Mouse (Mus musculus) regulatory T cell (primary cell): Measurements from ENCODE around the gene Peli2.

ENCODE experiments used
- in situ Hi-C: fragments of 300-600 bp; cut with MboI, MseI; formaldehyde crosslinking; loops from one replicate; pipeline ENCODE4 v1.15.1; 2025; ENCODE audit warnings: high pct_unique_total_duplicates

Gene Peli2

DNA sequence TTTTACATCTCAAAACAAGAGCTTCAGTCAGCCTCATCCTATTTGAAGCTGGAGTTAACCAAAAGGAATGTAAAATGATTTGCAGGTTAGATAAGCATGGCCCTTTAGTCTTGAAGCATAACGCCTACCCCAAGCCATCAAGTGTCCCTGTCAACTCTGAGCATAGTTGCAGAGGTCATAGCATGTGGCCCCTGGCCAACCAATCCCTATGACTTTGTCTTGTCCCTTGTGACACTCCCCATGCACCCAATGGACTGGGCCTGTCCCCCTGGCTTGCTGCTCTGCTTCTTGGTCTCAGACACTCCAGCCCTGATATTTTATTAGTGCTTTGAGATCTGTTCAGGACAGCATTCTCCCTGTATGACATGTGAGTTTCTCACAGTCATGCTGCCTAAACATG is 30.3 kb downstream of the Peli2 start:
- in situ Hi-C loops, result no loop called here

DNA sequence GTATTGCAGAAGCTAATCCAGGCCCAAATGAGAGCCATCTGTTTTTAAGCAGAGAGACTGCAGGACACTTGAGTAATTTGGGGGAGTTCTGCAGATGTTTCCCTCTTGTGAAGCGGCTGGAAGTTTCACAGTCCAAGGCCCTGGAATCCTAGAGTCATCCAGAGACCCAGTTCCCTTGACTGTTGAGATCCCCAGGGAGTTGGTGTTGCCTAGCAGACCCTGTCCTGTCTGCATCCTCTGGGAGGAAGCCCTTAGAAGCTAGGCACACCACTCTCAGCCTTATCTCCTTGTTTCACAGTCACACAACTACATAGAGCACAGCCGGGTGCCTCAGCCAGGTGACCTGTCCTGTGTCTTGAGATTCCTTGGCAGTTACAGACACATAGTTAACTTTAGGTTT is 30.9 kb downstream of the Peli2 start:
- in situ Hi-C loops, result no loop called here

- in situ Hi-C loops, result no loop called here
These were observed 32.4 kb downstream of the Peli2 start for GRCm38 (mm10) chr14:48153064-48153463.

- in situ Hi-C loops, result no loop called here
These were observed 33.4 kb downstream of the Peli2 start for GRCm38 (mm10) chr14:48153865-48154511.

DNA sequence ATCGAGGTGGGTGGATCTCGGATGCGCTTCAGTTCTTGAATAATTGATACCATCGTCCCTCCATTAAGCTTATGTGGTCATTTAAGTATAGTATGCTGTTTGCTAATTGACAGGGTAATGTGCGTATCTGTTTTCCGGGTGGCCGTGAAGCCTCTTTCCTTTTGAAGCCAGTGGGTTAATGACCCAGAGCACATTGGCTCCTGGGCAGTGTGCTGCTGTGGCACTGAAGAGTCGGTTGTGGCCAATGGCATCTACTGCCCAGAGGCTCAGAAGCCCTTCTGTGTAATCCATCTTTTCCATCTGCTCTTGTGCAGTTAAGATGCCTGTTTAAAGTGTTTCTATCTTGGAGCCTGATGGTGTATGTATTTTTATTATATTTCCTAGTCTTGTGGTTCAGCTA is 34.0 kb downstream of the Peli2 start:
- in situ Hi-C loops, result no loop called here

GRCm38 (mm10) chr14:48155153-48155552 is 34.5 kb downstream of the Peli2 start:
- in situ Hi-C loops, result no loop called here

- in situ Hi-C loops, result no loop called here
These were observed 36.5 kb downstream of the Peli2 start for GRCm38 (mm10) chr14:48157085-48157484.

DNA sequence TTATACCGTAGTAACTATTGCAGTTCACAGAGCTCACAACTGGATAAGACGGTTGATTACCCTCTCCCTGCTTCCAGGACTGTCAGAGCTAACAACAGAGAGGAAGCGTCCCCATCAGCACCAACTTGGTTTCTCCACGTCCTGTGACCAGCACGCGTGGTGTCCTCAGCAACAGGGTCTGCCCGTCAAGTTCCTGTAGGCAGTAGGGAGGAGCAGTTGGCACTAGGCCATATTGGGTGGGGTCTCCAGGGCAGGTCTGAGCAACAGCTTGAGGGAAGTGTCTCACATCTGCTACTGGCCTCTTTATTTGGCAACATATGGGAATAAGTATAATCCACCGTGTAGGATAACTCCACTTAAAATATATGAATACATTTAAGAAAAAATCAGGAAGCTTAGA is 37.2 kb downstream of the Peli2 start:
- in situ Hi-C loops, result no loop called here

DNA sequence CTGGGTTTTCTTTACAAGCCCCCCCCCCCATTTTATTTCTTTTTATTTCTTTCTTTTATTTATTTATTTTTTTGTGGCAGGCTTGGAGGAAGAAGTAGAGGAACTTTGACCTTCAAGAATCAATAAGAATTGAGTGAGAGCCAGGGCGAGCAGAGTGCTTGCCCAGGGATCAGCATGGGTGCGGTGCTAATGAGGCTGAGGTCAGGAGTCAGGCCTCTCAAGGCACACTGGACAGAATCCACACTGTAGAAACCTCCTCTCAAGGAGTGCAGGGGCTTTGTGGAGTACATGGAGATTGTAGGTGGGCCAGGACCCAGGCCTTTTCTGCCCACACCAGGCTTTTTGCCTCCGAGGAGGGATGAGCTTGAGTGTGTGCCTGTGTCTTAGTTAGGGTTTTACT is 38.8 kb downstream of the Peli2 start:
- in situ Hi-C loops, result no loop called here

GRCm38 (mm10) chr14:48162446-48162845 is 41.8 kb downstream of the Peli2 start:
- in situ Hi-C loops, result no loop called here

GRCm38 (mm10) chr14:48164917-48165316 is 44.3 kb downstream of the Peli2 start:
- in situ Hi-C loops, result no loop called here

GRCm38 (mm10) chr14:48166396-48166795 is 45.8 kb downstream of the Peli2 start:
- in situ Hi-C loops, result no loop called here

DNA sequence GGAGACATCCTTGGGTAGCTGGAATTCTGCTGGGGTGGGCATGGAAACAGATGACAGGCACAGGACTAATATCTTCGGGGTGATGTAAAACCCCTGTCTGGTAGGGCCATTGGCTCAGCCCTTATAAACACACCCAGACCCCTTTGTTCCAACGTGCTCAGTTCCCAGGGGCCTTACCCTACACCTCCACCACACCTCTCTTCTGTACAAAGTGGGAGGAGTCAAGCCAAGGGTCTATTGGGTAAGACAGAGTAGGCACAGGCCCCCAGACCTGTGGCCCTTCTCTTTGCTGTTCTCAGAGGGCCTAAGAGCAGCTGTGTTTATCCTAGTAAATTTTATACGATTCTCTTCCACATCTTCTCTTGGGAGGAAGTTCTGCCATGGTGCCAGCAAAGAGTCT is 46.4 kb downstream of the Peli2 start:
- in situ Hi-C loops, result no loop called here

DNA sequence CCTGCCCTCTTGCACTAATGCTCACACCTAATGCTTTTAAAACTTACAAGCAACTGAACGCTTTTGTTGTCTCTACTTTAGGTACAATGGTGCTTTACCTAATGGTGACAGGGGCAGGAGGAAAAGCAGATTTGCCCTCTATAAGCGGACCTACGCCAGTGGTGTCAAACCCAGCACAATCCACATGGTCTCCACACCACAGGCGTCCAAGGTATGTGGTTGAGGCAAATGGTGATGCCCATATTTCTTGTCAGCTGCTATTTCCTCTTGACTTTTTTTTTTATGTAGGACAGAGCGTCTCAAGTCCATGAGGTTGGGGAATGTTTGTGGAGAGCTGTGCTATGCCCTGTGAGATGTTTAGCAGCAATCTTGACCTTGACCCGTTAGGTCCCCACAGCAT is 47.5 kb downstream of the Peli2 start:
- in situ Hi-C loops, result no loop called here

- in situ Hi-C loops, result no loop called here
These were observed 49.3 kb downstream of the Peli2 start for GRCm38 (mm10) chr14:48169970-48170369.

GRCm38 (mm10) chr14:48171268-48171667 is 50.6 kb downstream of the Peli2 start:
- in situ Hi-C loops, result no loop called here

DNA sequence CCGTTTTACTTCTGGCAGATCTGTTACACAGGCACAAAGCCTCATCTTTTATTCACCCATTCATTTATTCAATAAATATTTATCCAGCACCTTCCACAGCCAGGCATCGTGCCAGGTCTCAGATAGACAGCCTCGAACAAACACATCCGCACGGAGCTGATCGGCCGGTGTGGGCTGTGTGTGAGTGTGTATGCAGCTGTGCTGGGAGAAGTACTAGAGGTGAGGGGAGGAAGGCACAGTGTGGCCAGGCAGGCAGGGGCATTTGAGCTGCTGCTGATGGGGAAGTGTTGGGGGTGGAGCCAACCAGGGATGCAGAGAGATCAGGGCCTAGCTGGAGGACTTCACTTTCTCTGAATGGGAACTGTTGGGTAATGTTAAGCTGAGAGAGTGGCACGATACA is 51.4 kb downstream of the Peli2 start:
- in situ Hi-C loops, result no loop called here

DNA sequence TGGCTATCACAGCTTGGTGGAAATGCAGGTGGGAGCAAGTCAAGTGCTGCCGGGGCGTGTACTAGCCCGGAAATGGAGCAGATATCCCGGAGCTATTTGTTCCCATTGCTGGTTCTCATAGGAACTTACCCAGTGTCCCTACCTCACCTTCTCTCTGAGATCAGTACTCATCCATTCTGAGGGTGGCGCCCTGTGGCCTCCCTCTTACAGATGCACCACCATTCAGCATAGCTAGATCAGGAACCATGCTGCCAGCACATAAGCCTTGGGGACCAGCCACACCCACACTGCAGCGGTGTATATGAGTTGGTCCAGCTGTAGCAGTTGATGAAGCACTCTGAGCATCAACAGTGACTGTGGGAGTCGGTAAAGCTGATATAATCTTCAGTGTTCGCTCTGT is 52.3 kb downstream of the Peli2 start:
- in situ Hi-C loops, result no loop called here

- in situ Hi-C loops, result no loop called here
These were observed 53.2 kb downstream of the Peli2 start for GRCm38 (mm10) chr14:48173840-48174239.

- in situ Hi-C loops, result no loop called here
These were observed 53.7 kb downstream of the Peli2 start for GRCm38 (mm10) chr14:48174356-48174755.

DNA sequence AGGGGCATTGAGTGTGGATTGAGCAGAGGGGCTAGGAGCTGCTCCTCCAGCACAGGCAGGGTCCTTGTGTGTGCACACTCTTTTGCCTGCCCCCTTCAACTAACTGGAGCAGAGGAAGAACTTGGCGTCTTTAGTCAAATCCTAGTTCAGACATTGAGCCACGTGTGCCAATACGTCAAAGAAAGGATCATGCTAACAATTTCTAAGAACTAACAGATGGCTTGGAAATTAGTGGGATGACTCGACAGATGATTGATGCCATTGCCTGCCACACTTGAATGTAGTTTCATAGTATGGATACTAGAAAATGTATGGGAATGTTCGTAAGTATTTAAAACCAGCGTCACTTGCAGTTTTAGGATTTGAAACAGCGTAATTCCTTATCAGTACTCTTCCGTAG is 54.5 kb downstream of the Peli2 start:
- in situ Hi-C loops, result no loop called here

- in situ Hi-C loops, result no loop called here
These were observed 57.8 kb downstream of the Peli2 start for GRCm38 (mm10) chr14:48178304-48178995.

- in situ Hi-C loops, result no loop called here
These were observed 58.4 kb downstream of the Peli2 start for GRCm38 (mm10) chr14:48179021-48179420.

DNA sequence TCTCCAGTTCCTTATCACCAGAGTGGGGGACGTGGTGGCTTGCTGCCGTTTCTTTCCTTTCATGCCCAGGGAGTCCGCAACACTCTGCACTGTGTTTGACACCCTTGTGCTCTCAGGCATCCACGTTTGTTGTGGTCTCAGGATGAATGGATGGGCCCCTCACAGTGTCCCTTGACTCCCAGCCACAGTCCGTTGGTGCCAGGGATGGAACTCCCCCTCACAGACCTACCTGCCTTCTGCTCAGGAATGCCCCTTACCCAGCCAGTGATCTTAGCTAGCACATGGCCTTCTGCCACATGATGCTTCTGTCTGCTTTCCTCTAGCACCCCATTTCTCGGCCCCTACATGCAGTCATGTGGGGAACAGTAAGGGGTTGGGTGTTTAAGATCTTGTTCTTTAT is 65.7 kb downstream of the Peli2 start:
- in situ Hi-C loops, result no loop called here
